Mouse (Mus musculus) neural tube, embryonic 14.5 days (tissue): Measurements from ENCODE around the gene Abhd6. TPM values are rescaled to one million over a fixed set of nuclear protein-coding genes. Genes with fewer than 3 reads are reported as not detected.
"Not testable (repeated sequence)": the region's sequence is repeated elsewhere in the genome, so short reads cannot be mapped to it uniquely, and the experiment has no call there.

ENCODE experiments used
- ATAC-seq: fragments of 200-750 bp; cut with Nextera tagmentation; 2 replicates; pipeline ENCODE4 v1.8.0; 2017; ENCODE audit warnings: low read depth, mild to moderate bottlenecking, moderate TSS enrichment, moderate library complexity
- H3K27ac ChIP-seq: fragments of 300-500 bp; sonication (generic); 2 replicates; pipeline ENCODE4 v1.5.1; 2014; ENCODE audit warnings: low read depth, mild to moderate bottlenecking, control low read depth, low read length, moderate library complexity, mixed read lengths
- H3K27me3 ChIP-seq: fragments of 300-500 bp; sonication (generic); 2 replicates; pipeline ENCODE4 v1.6.1; 2014; ENCODE audit warnings: low read length; ENCODE audit not compliant: control insufficient read depth, insufficient read depth
- H3K36me3 ChIP-seq: fragments of 300-500 bp; sonication (generic); 2 replicates; pipeline ENCODE4 v1.6.1; 2014; ENCODE audit warnings: low read length, mixed read lengths; ENCODE audit not compliant: control insufficient read depth, insufficient read depth
- H3K4me1 ChIP-seq: fragments of 300-500 bp; sonication (generic); 2 replicates; pipeline ENCODE4 v1.6.1; 2014; ENCODE audit warnings: low read length; ENCODE audit not compliant: control insufficient read depth, insufficient read depth
- H3K4me2 ChIP-seq: fragments of 300-500 bp; sonication (generic); 2 replicates; pipeline ENCODE4 v1.6.1; 2014; ENCODE audit warnings: mild to moderate bottlenecking, low read depth, low read length, control low read depth
- H3K4me3 ChIP-seq: fragments of 300-500 bp; sonication (generic); 2 replicates; pipeline ENCODE4 v1.5.1; 2014; ENCODE audit warnings: low read depth, low read length, control low read depth, mixed read lengths
- H3K9ac ChIP-seq: fragments of 300-500 bp; sonication (generic); replicated peaks from 2 replicates; pipeline ENCODE4 v1.6.1; 2014; ENCODE audit warnings: low read depth, mild to moderate bottlenecking, control low read depth, low read length, mixed read lengths
- H3K9me3 ChIP-seq: fragments of 300-500 bp; sonication (generic); 2 replicates; pipeline ENCODE4 v1.6.1; 2016; ENCODE audit warnings: low read length; ENCODE audit not compliant: control insufficient read depth
- WGBS: fragments of 180-500 bp; shearing (Covaris S2); extraction: QIAGEN DNeasy Blood & Tissue Kit; methylation state at CpG from one replicate; pipeline ENCODE4 v1.1.7; 2014; 5-methylcytosine and 5-hydroxymethylcytosine counted together
- polyA plus RNA-seq: library from polyadenylated mRNA; unstranded; fragments of >200 nt; fragmentation: Nextera tagmentation; extraction: Ambion mirVana; gene quantifications from 2 replicates; pipeline ENCODE4 v1.2.1, GENCODE M21; 2014

Abhd6 gene
- polyA plus RNA-seq, 1 experiment from 2014 or later: 35.3 TPM

GRCm38 (mm10) chr14:8003093-8003670, 480 bp downstream of the Abhd6 start:
- peak overlapping the region; percentile 83 for H3K4me2 ChIP-seq
- peaks cover 11% of the 10 kb centered on the region for H3K4me1 ChIP-seq
- WGBS: under 1% methylated on average over 23 of the region's 23 CpGs
- H3K27ac ChIP-seq: peak overlapping the region; percentile 72
- no peaks in the 10 kb centered on the region for H3K9me3 ChIP-seq
- no peaks in the 10 kb centered on the region for H3K36me3 ChIP-seq
- peak; percentile 80 for ATAC-seq
- H3K9ac ChIP-seq: peak overlapping the region; percentile 62
- peak overlapping the region; percentile 55 for H3K4me3 ChIP-seq
- 0 out of 2 replicates have a peak, but pooled peaks cover 2% of the 10 kb centered on the region for H3K27me3 ChIP-seq

GRCm38 (mm10) chr14:8003727-8004670, 1.3 kb downstream of the Abhd6 start:
- no peaks in the 10 kb centered on the region for H3K36me3 ChIP-seq
- H3K9ac ChIP-seq: peak overlapping the region; percentile 62
- H3K27me3 ChIP-seq: 0 out of 2 replicates have a peak, but pooled peaks cover 2% of the 10 kb centered on the region
- peak overlapping the region; percentile 83 for H3K4me2 ChIP-seq
- H3K27ac ChIP-seq: peak overlapping the region; percentile 72; the same call in 1 of the 2 replicates
- peaks cover 11% of the 10 kb centered on the region for H3K4me1 ChIP-seq
- WGBS: 37% methylated on average over 18 of the region's 18 CpGs
- no peak for ATAC-seq
- peak overlapping the region; percentile 55 for H3K4me3 ChIP-seq
- H3K9me3 ChIP-seq: no peaks in the 10 kb centered on the region

GRCm38 (mm10) chr14:8006061-8006460, 3.4 kb downstream of the Abhd6 start:
- 70% methylated on average over 3 of the region's 3 CpGs for WGBS
- not testable (repeated sequence) for H3K4me2 ChIP-seq, H3K36me3 ChIP-seq, H3K9ac ChIP-seq, H3K9me3 ChIP-seq, H3K4me3 ChIP-seq, H3K27me3 ChIP-seq, ATAC-seq, H3K27ac ChIP-seq
- H3K4me1 ChIP-seq: peaks cover 11% of the 10 kb centered on the region

GRCm38 (mm10) chr14:8007084-8007483, 4.4 kb downstream of the Abhd6 start:
- Histone ChIP-seq H3K4me3 (no peak overlapping the region), H3K9me3 (no peaks in the 10 kb centered on the region), H3K4me1 (peaks cover 11% of the 10 kb centered on the region), H3K36me3 (no peaks in the 10 kb centered on the region), H3K4me2 (no peak overlapping the region), H3K27me3 (no peaks in the 10 kb centered on the region), H3K9ac (no peak overlapping the region), H3K27ac (no peak overlapping the region)
- ATAC-seq: no peak

DNA sequence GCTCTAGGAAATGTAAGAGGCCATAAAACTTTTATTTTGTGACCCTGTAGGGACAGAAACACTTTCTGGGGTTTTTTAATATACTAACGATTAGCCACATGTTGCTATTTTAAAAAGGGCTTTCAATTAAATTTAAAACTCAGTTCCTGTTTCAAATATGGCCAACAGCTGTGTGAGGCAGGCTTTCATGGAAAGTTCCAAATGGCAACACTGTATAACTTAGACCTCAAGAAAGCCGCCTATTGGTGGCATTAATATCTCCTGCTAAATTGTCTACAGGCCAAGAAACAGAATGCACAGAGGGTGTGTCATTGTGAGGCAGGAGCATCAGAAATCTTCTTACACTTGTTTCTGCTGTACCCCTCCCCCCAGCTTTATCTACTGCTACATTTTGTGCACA, 4.8 kb downstream of the Abhd6 start:
- Histone ChIP-seq H3K36me3 (no peaks in the 10 kb centered on the region), H3K9me3 (no peaks in the 10 kb centered on the region), H3K27me3 (no peaks in the 10 kb centered on the region), H3K4me2 (no peak overlapping the region), H3K27ac (no peak overlapping the region), H3K9ac (no peak overlapping the region), H3K4me1 (peaks cover 11% of the 10 kb centered on the region), H3K4me3 (no peak overlapping the region)
- ATAC-seq: no peak
- 90% methylated on average over 2 of the region's 2 CpGs for WGBS

- Histone ChIP-seq H3K27me3 (no peaks in the 10 kb centered on the region), H3K36me3 (no peaks in the 10 kb centered on the region), H3K4me2 (no peak overlapping the region), H3K9me3 (no peaks in the 10 kb centered on the region), H3K27ac (no peak overlapping the region), H3K4me3 (no peak overlapping the region), H3K9ac (no peak overlapping the region), H3K4me1 (peaks cover 11% of the 10 kb centered on the region)
- 78% methylated on average over 10 of the region's 10 CpGs for WGBS
- ATAC-seq: no peak
Measured at GRCm38 (mm10) chr14:8007923-8008322, 5.2 kb downstream of the Abhd6 start.

DNA sequence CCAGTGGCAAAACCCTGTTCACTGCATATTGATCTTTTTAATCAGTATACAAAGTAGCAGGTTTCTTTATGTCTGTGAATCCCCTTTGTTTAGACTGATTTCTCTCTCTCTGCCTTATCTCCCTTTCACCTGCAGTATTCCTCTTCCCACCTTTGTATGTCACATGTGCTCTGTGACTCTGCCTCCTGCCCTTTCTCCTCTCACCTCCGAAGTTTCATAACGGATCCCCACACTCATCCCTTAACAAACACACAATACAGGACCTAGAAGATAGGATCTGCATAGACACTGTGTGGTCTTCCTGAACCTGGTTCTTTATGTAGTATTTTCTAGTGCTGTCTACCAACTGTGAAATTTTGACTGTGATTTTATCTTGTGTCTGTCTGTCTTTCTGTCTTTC, 8.6 kb downstream of the Abhd6 start:
- ATAC-seq: no peak
- H3K36me3 ChIP-seq: no peaks in the 10 kb centered on the region
- no peak overlapping the region for H3K9ac ChIP-seq
- H3K4me1 ChIP-seq: no peaks in the 10 kb centered on the region
- no peak overlapping the region for H3K27ac ChIP-seq
- no peak overlapping the region for H3K4me3 ChIP-seq
- WGBS: 95% methylated on average over 2 of the region's 2 CpGs
- no peaks in the 10 kb centered on the region for H3K9me3 ChIP-seq
- no peak overlapping the region for H3K4me2 ChIP-seq
- no peaks in the 10 kb centered on the region for H3K27me3 ChIP-seq

GRCm38 (mm10) chr14:8011938-8012337, 9.2 kb downstream of the Abhd6 start:
- Histone ChIP-seq H3K27ac (no peak overlapping the region), H3K27me3 (no peaks in the 10 kb centered on the region), H3K9me3 (no peaks in the 10 kb centered on the region), H3K4me2 (no peak overlapping the region), H3K4me1 (no peaks in the 10 kb centered on the region), H3K4me3 (no peak overlapping the region), H3K9ac (no peak overlapping the region), H3K36me3 (no peaks in the 10 kb centered on the region)
- WGBS: 86% methylated on average over 6 of the region's 6 CpGs
- no peak for ATAC-seq

GRCm38 (mm10) chr14:8015756-8016155, 13.1 kb downstream of the Abhd6 start:
- Histone ChIP-seq H3K27ac (no peak overlapping the region), H3K4me2 (no peak overlapping the region), H3K9ac (no peak overlapping the region), H3K9me3 (no peaks in the 10 kb centered on the region), H3K4me1 (no peaks in the 10 kb centered on the region), H3K27me3 (no peaks in the 10 kb centered on the region), H3K4me3 (no peak overlapping the region), H3K36me3 (no peaks in the 10 kb centered on the region)
- ATAC-seq: no peak
- 93% methylated on average over 6 of the region's 6 CpGs for WGBS
